Mouse (Mus musculus): ENCODE data around the gene Rrp1. TPM values are rescaled to one million over a fixed set of nuclear protein-coding genes. Genes with fewer than 3 reads are reported as not detected.
A peak's percentile ranks its signal among the peaks of the same experiment; 100 is the strongest.
"Not testable (repeated sequence)": the region's sequence is repeated elsewhere in the genome, so short reads cannot be mapped to it uniquely, and the experiment has no call there.

Gene Rrp1
- total RNA-seq, 2 experiments from 2014 or later = 349 to 350 TPM

DNA sequence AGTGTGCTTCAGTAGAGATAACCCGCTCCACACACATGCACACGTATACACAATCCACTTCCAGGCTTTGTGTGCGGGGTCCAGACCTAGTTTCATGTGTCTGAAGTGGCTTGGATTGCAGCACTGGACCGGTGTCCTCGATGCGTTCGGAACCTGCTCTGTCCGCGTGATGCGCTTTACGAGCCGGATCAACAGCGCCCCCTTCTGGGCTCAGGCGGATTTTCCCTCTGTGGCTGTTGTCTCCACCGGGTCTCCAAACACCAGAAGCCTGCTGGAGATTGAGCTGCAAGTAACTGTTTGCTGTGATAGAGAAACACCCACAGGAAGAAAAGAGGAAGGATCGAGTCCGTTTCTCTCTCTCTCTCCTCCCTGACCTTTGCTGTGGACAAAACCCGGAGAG, 20.8 kb downstream of the Rrp1 start:
- peak; percentile 85 to 87 for DNase-seq (ENCODE audit: low spot score in 2 of 2)
- intact Hi-C loops (cut with DNase I) = loop anchor here (1.0 kb wide), 2 partner anchors 69 to 113 kb away; no protein-coding TSS in a partner anchor

DNA sequence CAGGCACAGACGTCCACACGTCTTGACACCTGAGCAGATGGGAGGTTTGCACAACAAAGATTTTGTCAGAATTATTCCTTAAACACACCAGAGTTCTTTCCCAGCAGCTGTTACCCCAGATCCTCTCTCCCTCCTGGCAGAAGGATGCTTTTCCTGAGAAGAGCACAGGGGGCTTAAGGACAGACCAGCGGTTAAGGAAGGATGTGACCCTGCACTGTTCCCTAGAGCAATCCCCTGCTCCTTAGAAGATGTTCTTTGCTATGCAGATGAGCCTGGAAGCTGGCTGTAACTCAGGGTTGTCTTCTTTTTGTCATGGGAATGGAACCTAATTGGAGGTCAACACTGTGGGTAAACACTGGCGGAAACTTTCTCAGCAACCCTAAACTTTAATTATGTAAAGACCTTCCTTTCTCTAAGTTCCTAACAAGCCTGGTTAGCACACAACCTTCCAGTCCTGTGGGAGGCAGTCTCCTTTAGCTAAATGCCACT, 21.8 kb downstream of the Rrp1 start:
- no peak for DNase-seq (ENCODE audit: low spot score in 2 of 2)
- intact Hi-C loops (cut with DNase I) = no loop called here

DNA sequence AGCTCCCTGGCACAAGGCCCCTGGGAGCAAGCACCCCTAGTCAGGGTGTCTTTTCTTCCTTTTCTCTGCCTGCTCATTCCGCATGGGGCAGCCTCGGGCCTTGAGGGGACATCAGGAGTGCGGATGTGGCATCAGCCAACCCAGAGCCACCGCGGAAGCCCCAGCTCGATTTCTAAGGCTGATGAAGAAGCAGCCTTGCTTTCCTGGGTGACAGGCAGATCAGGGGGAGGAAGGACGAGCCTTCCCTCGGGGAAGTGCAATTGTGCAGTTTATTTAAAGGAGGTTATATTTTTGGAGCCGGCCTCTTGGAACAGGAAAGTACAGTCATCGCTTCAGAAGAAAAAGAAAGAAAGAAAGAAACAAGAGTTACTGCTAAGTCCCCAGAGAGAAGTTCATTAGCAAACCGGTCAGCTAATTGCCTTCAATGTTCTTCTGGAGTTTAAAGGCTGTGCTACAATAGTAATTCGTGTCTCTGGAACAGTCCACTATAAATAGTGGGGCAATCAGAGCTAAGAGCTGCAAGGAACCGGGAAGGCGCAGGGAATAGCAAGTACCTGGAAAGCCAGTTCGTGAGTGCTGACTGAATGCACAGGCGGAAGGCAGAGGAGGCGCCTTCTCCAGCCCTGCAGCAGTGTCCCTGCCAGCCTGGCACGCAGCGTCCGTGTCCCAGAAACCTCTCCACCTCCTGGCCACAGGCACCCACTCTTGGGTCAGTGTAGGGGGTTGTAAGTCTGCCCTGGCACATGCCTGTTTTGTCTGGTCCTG, 24.4 kb downstream of the Rrp1 start:
- intact Hi-C loops (cut with DNase I) = loop anchor here (2.0 to 5.0 kb wide), 2 partner anchors 16 to 386 kb away; no protein-coding TSS in a partner anchor
- DNase-seq (ENCODE audit: low spot score in 2 of 2) = peak; percentile 65 to 92

- intact Hi-C loops (cut with DNase I) = loop anchor here (2.0 to 5.0 kb wide), 2 partner anchors 33 to 383 kb away; partner anchors contain the start of gene Agpat3
- peak in 1 of 2 experiments; percentile 84 for DNase-seq (ENCODE audit: low spot score in 2 of 2)
Measured at GRCm38 (mm10) chr10:78385520-78385919, 27.3 kb downstream of the Rrp1 start.

GRCm38 (mm10) chr10:78383567-78383966, 29.3 kb downstream of the Rrp1 start:
- intact Hi-C loops (cut with DNase I) = no loop called here
- DNase-seq (ENCODE audit: low spot score in 2 of 2) = peak in 1 of 2 experiments; percentile 54

GRCm38 (mm10) chr10:78378516-78378915, 34.3 kb downstream of the Rrp1 start:
- intact Hi-C loops (cut with DNase I) = no loop called here
- no peak for DNase-seq (ENCODE audit: low spot score in 2 of 2)

- DNase-seq (ENCODE audit: low spot score in 2 of 2) = peak in 1 of 2 experiments; percentile 83
- intact Hi-C loops (cut with DNase I) = loop anchor here (2.0 to 5.0 kb wide), 2 partner anchors 16 to 76 kb away; no protein-coding TSS in a partner anchor
Measured at GRCm38 (mm10) chr10:78372681-78373668, 39.9 kb downstream of the Rrp1 start.

GRCm38 (mm10) chr10:78371746-78372145, 41.1 kb downstream of the Rrp1 start:
- intact Hi-C loops (cut with DNase I) = loop anchor here (2.0 to 5.0 kb wide), 2 partner anchors 17 to 74 kb away; no protein-coding TSS in a partner anchor
- no peak for DNase-seq (ENCODE audit: low spot score in 2 of 2)

- intact Hi-C loops (cut with DNase I) = no loop called here
- no peak for DNase-seq (ENCODE audit: low spot score in 2 of 2)
Measured at GRCm38 (mm10) chr10:78367586-78367985, 45.3 kb downstream of the Rrp1 start.

DNA sequence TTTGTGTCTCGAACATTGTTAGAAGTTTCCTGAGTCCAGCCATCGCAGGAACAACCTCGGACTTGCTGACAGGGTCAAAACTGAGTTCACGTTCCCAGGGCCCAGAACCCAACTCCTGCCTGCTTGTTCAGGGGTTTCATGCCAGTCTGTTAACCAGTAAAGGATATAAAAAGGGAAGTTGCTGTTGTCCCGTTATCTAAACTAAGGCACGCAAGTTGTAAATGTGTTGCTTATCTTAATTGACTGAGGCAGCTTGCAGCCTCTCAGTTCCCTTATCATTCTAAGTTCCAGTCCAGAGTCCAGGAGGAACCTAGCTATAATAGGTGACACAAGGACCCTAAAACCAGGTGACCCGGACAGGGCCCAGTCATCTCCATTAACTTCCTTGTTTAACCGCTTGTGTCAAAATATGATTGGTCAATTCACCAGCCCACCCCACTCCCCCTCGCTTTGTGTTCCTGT, 46.0 kb downstream of the Rrp1 start:
- intact Hi-C loops (cut with DNase I) = no loop called here

GRCm38 (mm10) chr10:78366195-78366834, 46.5 kb downstream of the Rrp1 start:
- no peak for DNase-seq (ENCODE audit: low spot score in 2 of 2)
- intact Hi-C loops (cut with DNase I) = no loop called here

More for the DNA sequence above, 46.0 kb downstream of the Rrp1 start:
- DNase-seq (ENCODE audit: low spot score in 2 of 2) = no peak

- no peak for DNase-seq (ENCODE audit: low spot score in 2 of 2)
- intact Hi-C loops (cut with DNase I) = no loop called here
Measured at GRCm38 (mm10) chr10:78365555-78365954, 47.3 kb downstream of the Rrp1 start.

DNA sequence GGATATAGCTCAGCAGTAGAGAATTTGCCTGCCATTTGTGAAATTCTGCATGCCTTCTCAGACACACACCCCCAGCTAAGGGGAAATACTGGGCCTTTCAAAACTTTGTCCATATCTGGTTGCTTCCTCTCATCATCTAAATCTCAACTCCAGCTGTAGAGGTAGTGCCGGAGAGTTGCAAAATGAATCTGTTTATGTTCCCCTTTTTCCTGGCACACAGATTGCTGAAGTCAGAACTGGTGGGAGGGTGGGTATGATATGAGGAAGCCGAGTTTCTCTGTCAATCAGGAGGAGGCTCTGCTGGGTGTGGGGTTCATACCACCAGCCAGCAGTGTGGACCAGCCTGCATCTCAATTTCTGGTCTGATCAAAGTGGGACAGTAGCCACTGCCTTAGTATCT, 48.7 kb downstream of the Rrp1 start:
- intact Hi-C loops (cut with DNase I) = no loop called here
- no peak for DNase-seq (ENCODE audit: low spot score in 2 of 2)

GRCm38 (mm10) chr10:78363366-78363765, 49.5 kb downstream of the Rrp1 start:
- DNase-seq (ENCODE audit: low spot score in 2 of 2) = no peak
- intact Hi-C loops (cut with DNase I) = no loop called here

- no peak for DNase-seq (ENCODE audit: low spot score in 2 of 2)
- intact Hi-C loops (cut with DNase I) = no loop called here
Measured at GRCm38 (mm10) chr10:78361951-78362350, 50.9 kb downstream of the Rrp1 start.

DNA sequence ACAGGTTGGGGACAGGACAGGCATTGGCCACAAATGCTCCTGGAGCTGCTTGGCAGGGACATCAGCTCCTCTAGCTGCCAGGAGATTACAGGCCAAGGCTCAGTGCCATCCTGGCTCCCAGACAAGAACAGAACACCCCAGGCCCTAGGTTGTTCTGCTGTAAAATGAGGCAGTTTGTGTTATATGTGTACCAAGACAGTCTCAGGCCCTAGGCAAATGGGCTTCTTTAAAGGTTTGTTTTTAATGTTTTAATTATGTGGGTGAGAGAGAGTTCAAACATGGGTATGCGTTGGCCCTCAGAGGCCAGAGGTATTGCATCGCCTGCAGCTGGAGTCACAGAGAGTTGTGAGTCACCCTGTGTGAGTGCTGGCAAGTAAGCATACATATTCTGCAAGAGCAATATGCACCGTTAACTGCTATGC, 52.5 kb downstream of the Rrp1 start:
- intact Hi-C loops (cut with DNase I) = no loop called here
- DNase-seq (ENCODE audit: low spot score in 2 of 2) = no peak

GRCm38 (mm10) chr10:78358999-78359398, 53.8 kb downstream of the Rrp1 start:
- intact Hi-C loops (cut with DNase I); DNase-seq (ENCODE audit: low spot score in 2 of 2): not testable (repeated sequence)

DNA sequence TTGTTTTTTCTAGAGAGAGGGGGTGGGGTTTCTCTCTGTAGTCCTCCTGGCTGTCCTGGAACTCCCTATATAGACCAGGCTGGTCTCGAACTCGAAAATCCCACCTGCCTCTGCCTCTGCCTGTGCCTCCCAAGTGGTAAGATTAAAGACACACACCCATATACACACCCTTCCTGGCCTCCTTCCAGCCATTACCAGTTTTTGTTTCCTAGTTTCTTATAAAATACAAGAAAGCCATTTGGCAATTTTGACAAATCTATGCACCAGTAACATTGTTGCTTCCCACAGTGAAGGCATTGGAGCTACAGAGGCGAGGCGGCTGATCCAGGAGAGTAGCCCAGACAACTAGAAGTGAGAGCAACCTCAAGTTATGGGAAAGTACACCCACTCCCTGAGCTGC, 54.6 kb downstream of the Rrp1 start:
- no peak for DNase-seq (ENCODE audit: low spot score in 2 of 2)
- intact Hi-C loops (cut with DNase I) = no loop called here

- no peak for DNase-seq (ENCODE audit: low spot score in 2 of 2)
- intact Hi-C loops (cut with DNase I) = no loop called here
Measured at GRCm38 (mm10) chr10:78357742-78358141, 55.1 kb downstream of the Rrp1 start.
